Mouse (Mus musculus) lung, adult 2 months (tissue): Measurements from ENCODE around the gene Col4a3bp. TPM values are rescaled to one million over a fixed set of nuclear protein-coding genes. Genes with fewer than 3 reads are reported as not detected.

ENCODE experiments used
- DNase-seq: peaks from one replicate; pipeline ENCODE4 v3.0.0; 2022
- H3K4me1 ChIP-seq: fragments of 200-500 bp; 2 replicates; pipeline ENCODE4 v1.6.1; 2011; ENCODE audit warnings: low read length; ENCODE audit not compliant: control insufficient read depth, insufficient read depth
- H3K4me3 ChIP-seq: fragments of 200-500 bp; replicated peaks from 2 replicates; pipeline ENCODE3; 2011; ENCODE audit warnings: low read depth, mild to moderate bottlenecking, control low read depth, low read length; ENCODE audit errors: extremely low read depth
- CTCF ChIP-seq: fragments of 200-500 bp; IDR thresholded peaks from 2 replicates; pipeline ENCODE4 v1.5.1; 2011; ENCODE audit warnings: mild to moderate bottlenecking, low read length, control low read depth; ENCODE audit not compliant: insufficient read depth
- POLR2A ChIP-seq: fragments of 200-500 bp; IDR thresholded peaks from 2 replicates; pipeline ENCODE4 v1.6.1; 2011; ENCODE audit warnings: low read depth, mild to moderate bottlenecking, control low read depth, low read length, borderline replicate concordance; ENCODE audit errors: extremely low read depth
- WGBS: fragments of 180-500 bp; shearing (Covaris S2); methylation state at CpG from one replicate; pipeline ENCODE4 v1.1.7; 2018; 5-methylcytosine and 5-hydroxymethylcytosine counted together
- polyA plus RNA-seq: library from polyadenylated mRNA; depleted of rRNA; stranded (reverse); fragments of >200 nt; gene quantifications from 2 replicates; pipeline ENCODE4 v1.2.3, GENCODE M21; 2012

Col4a3bp gene
- polyA plus RNA-seq, 1 experiment: 15.2 TPM

GRCm38 (mm10) chr13:96599182-96599581 is 56.8 kb downstream of the Col4a3bp start:
- WGBS: 96% methylated on average over 9 of the region's 9 CpGs
- Histone ChIP-seq H3K4me3 (no peak overlapping the region), H3K4me1 (no peaks in the 10 kb centered on the region)
- DNase-seq: no peak
- TF ChIP-seq POLR2A: no peak
- TF ChIP-seq CTCF: no peak

GRCm38 (mm10) chr13:96604242-96604641 is 61.8 kb downstream of the Col4a3bp start:
- H3K4me3 ChIP-seq: no peak overlapping the region
- TF ChIP-seq CTCF (no peak), POLR2A (no peak)
- WGBS: 93% methylated on average over 2 of the region's 2 CpGs
- no peak for DNase-seq
- H3K4me1 ChIP-seq: no peaks in the 10 kb centered on the region

- Histone ChIP-seq H3K4me3 (no peak overlapping the region), H3K4me1 (no peaks in the 10 kb centered on the region)
- TF ChIP-seq POLR2A (no peak), CTCF (no peak)
- 72% methylated on average over 3 of the region's 3 CpGs for WGBS
- no peak for DNase-seq
Measured at GRCm38 (mm10) chr13:96614615-96615014, 72.2 kb downstream of the Col4a3bp start.

- Histone ChIP-seq H3K4me3 (no peak overlapping the region), H3K4me1 (no peaks in the 10 kb centered on the region)
- WGBS: 12% methylated on average over 1 of the region's 1 CpGs
- no peak for DNase-seq
- TF ChIP-seq CTCF (no peak), POLR2A (no peak)
Measured at GRCm38 (mm10) chr13:96620891-96621290, 78.5 kb downstream of the Col4a3bp start.

- H3K4me3 ChIP-seq: no peak overlapping the region
- WGBS: 91% methylated on average over 4 of the region's 4 CpGs
- no peaks in the 10 kb centered on the region for H3K4me1 ChIP-seq
- TF ChIP-seq CTCF: no peak
- TF ChIP-seq POLR2A: no peak
- no peak for DNase-seq
Measured at GRCm38 (mm10) chr13:96630396-96630795, 88.0 kb downstream of the Col4a3bp start.

GRCm38 (mm10) chr13:96644168-96644567 is 101.8 kb downstream of the Col4a3bp start:
- DNase-seq: no peak
- no peak for TF ChIP-seq CTCF
- TF ChIP-seq POLR2A: no peak
- WGBS: 59% methylated on average over 2 of the region's 2 CpGs

GRCm38 (mm10) chr13:96645822-96646221 is 103.4 kb downstream of the Col4a3bp start:
- TF ChIP-seq CTCF (no peak), POLR2A (no peak)
- no peak overlapping the region for H3K4me3 ChIP-seq
- 59% methylated on average over 5 of the region's 5 CpGs for WGBS
- no peaks in the 10 kb centered on the region for H3K4me1 ChIP-seq
- DNase-seq: no peak

More at GRCm38 (mm10) chr13:96644168-96644567, 101.8 kb downstream of the Col4a3bp start:
- Histone ChIP-seq H3K4me1 (no peaks in the 10 kb centered on the region), H3K4me3 (no peak overlapping the region)

GRCm38 (mm10) chr13:96653041-96653440 is 110.6 kb downstream of the Col4a3bp start:
- Histone ChIP-seq H3K4me3 (no peak overlapping the region), H3K4me1 (no peaks in the 10 kb centered on the region)
- DNase-seq: no peak
- WGBS: 85% methylated on average over 9 of the region's 9 CpGs
- TF ChIP-seq POLR2A: no peak
- no peak for TF ChIP-seq CTCF

GRCm38 (mm10) chr13:96656673-96657072 is 114.3 kb downstream of the Col4a3bp start:
- 84% methylated on average over 1 of the region's 1 CpGs for WGBS
- Histone ChIP-seq H3K4me1 (no peaks in the 10 kb centered on the region), H3K4me3 (no peak overlapping the region)
- TF ChIP-seq POLR2A (no peak), CTCF (no peak)
- DNase-seq: no peak

- 79% methylated on average over 7 of the region's 7 CpGs for WGBS
- DNase-seq: no peak
- Histone ChIP-seq H3K4me3 (no peak overlapping the region), H3K4me1 (0 out of 2 replicates have a peak, but pooled peaks cover 4% of the 10 kb centered on the region)
- no peak for TF ChIP-seq POLR2A
- TF ChIP-seq CTCF: no peak
Measured at GRCm38 (mm10) chr13:96658936-96659335, 116.5 kb downstream of the Col4a3bp start.
